Mouse (Mus musculus) stomach, embryonic 14.5 days (tissue): Measurements from ENCODE around the gene Pex10. TPM values are rescaled to one million over a fixed set of nuclear protein-coding genes. Genes with fewer than 3 reads are reported as not detected.

Source experiments
- ATAC-seq: fragments of 200-750 bp; cut with Nextera tagmentation; 2 replicates; pipeline ENCODE4 v1.8.0; 2017; ENCODE audit warnings: low read depth, moderate TSS enrichment; ENCODE audit not compliant: insufficient number of reproducible peaks, insufficient read depth, low FRiP score
- H3K27ac ChIP-seq: fragments of 300-500 bp; sonication (generic); 2 replicates; pipeline ENCODE4 v1.5.1; 2014; ENCODE audit warnings: mild to moderate bottlenecking, low read length, moderate library complexity, mixed read lengths
- H3K27me3 ChIP-seq: fragments of 300-500 bp; sonication (generic); 2 replicates; pipeline ENCODE4 v1.6.1; 2014; ENCODE audit warnings: low read length, control low read depth, mixed read lengths; ENCODE audit not compliant: control insufficient read depth, insufficient read depth
- H3K36me3 ChIP-seq: fragments of 300-500 bp; sonication (generic); 2 replicates; pipeline ENCODE4 v1.6.1; 2014; ENCODE audit warnings: mild to moderate bottlenecking, control low read depth, low read length, moderate library complexity, mixed read lengths; ENCODE audit not compliant: control insufficient read depth, insufficient read depth
- H3K4me1 ChIP-seq: fragments of 300-500 bp; sonication (generic); 2 replicates; pipeline ENCODE4 v1.6.1; 2014; ENCODE audit warnings: low read length, control low read depth, mixed read lengths; ENCODE audit not compliant: control insufficient read depth, insufficient read depth
- H3K4me2 ChIP-seq: fragments of 300-500 bp; sonication (generic); replicated peaks from 2 replicates; pipeline ENCODE4 v1.6.1; 2014; ENCODE audit warnings: low read depth, low read length, control low read depth
- H3K4me3 ChIP-seq: fragments of 300-500 bp; sonication (generic); 2 replicates; pipeline ENCODE4 v1.5.1; 2014; ENCODE audit warnings: low read depth, low read length, control low read depth
- H3K9ac ChIP-seq: fragments of 300-500 bp; sonication (generic); replicated peaks from 2 replicates; pipeline ENCODE4 v1.6.1; 2014; ENCODE audit warnings: low read depth, mild to moderate bottlenecking, control low read depth, low read length, moderate library complexity, mixed read lengths
- H3K9me3 ChIP-seq: fragments of 300-500 bp; sonication (generic); 2 replicates; pipeline ENCODE4 v1.6.1; 2016; ENCODE audit warnings: low read depth, low read length, control low read depth; ENCODE audit not compliant: control insufficient read depth
- WGBS: fragments of 180-500 bp; shearing (Covaris S2); extraction: QIAGEN DNeasy Blood & Tissue Kit; methylation state at CpG from one replicate; pipeline ENCODE4 v1.1.7; 2014; 5-methylcytosine and 5-hydroxymethylcytosine counted together
- polyA plus RNA-seq: library from polyadenylated mRNA; unstranded; fragments of >200 nt; fragmentation: Nextera tagmentation; extraction: Ambion mirVana; gene quantifications from 2 replicates; pipeline ENCODE4 v1.2.1, GENCODE M21; 2014

Gene Pex10
- polyA plus RNA-seq, 1 experiment from 2014 or later: 6.5 TPM

- H3K4me2 ChIP-seq: no peak overlapping the region
- H3K4me3 ChIP-seq: no peak overlapping the region
- no peaks in the 10 kb centered on the region for H3K4me1 ChIP-seq
- no peaks in the 10 kb centered on the region for H3K9me3 ChIP-seq
- WGBS: 53% methylated on average over 5 of the region's 5 CpGs
- no peaks in the 10 kb centered on the region for H3K36me3 ChIP-seq
- no peak overlapping the region for H3K9ac ChIP-seq
- no peaks in the 10 kb centered on the region for H3K27me3 ChIP-seq
- H3K27ac ChIP-seq: no peak overlapping the region
- ATAC-seq: no peak
Measured at GRCm38 (mm10) chr4:155109471-155109870, 42.7 kb downstream of the Pex10 start.

DNA sequence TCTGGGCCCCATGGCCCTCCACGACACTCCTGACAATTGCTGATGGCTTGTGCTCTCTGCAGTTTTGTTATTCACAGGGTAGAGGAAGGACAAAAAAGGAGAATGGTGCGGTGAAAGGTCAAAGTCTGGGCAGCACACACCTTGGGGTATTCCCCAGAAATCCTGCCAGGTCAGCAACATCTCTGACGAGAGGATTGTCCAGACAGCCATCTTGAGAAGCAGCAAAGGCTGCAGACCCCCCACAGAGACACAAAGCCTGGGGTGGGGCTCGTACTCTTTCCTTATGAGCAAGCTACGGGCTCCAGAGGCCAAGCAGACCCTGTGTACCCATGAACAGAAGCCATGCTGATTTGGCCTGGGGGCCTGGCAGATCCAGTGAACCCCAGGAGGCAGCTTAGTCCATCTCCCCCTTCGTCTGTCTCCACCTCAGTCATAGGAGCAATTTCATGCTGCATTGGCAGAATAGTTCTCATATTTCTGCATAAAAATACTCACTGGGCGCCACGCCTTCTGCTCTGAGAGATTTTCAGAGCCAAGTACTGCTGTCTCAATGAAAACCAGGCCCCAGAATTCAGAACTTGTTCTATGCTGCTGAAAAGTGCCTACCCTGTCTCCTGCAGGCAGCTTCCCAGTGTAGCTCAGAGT is 47.1 kb downstream of the Pex10 start:
- H3K4me2 ChIP-seq: no peak overlapping the region
- no peak overlapping the region for H3K4me3 ChIP-seq
- no peaks in the 10 kb centered on the region for H3K27me3 ChIP-seq
- H3K9ac ChIP-seq: no peak overlapping the region
- no peak for ATAC-seq
- H3K4me1 ChIP-seq: 0 out of 2 replicates have a peak, but pooled peaks cover 2% of the 10 kb centered on the region
- no peaks in the 10 kb centered on the region for H3K36me3 ChIP-seq
- H3K27ac ChIP-seq: no peak overlapping the region
- 60% methylated on average over 8 of the region's 8 CpGs for WGBS
- H3K9me3 ChIP-seq: no peaks in the 10 kb centered on the region

DNA sequence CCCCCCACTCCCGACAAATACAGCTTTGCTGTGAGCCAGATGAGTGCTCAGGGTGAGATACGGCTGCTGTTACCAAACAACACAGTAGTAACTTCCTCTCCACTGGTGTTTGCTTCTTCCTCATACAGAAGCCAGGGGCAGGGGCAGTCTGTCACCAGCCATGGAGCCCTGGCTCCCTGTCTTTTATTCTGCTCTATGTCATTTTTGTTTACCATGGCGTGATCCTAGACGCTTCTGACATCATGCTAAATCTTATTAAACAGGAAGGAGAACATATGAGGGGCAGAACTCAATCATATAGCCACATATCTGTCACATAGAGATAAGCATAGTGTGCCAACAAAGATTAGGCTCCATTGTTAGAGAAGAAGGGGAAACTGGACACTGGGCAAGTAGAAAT is 49.8 kb downstream of the Pex10 start:
- Histone ChIP-seq H3K4me1 (0 out of 2 replicates have a peak, but pooled peaks cover 2% of the 10 kb centered on the region), H3K9ac (no peak overlapping the region), H3K27ac (no peak overlapping the region), H3K27me3 (no peaks in the 10 kb centered on the region), H3K9me3 (no peaks in the 10 kb centered on the region), H3K4me2 (no peak overlapping the region), H3K36me3 (no peaks in the 10 kb centered on the region), H3K4me3 (no peak overlapping the region)
- no peak for ATAC-seq
- WGBS: 63% methylated on average over 4 of the region's 4 CpGs

DNA sequence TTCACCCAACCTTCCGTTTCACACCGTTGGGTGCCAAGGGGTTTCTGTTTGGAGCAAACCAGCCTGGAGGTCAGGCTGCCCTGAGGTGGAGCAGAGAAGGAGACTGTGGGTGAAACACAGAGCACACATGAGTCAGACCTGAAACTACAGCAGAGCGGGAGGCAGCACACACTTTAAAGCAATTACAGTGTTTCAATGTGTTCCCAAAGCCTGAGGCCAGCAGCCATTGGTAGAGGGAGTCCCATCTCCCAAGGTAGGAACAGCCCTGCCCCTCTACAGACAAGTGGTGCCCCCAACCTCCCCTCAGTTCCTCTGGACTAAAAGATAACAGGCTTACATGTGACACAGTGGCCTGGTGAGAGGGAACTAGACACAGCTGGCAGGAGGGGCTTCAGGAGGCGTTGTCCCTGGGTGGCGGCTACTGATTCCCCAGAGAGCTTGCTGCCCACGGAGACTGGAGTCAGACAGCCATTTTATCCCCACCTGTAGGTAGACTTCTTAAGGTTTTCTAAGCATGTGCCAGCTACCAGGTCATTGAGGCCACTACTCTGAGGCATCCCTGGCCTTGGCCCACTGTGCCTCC is 50.7 kb downstream of the Pex10 start:
- H3K4me1 ChIP-seq: peaks cover 9% of the 10 kb centered on the region
- H3K9ac ChIP-seq: no peak overlapping the region
- H3K4me3 ChIP-seq: no peak overlapping the region
- no peak overlapping the region for H3K27ac ChIP-seq
- WGBS: 75% methylated on average over 6 of the region's 6 CpGs
- H3K9me3 ChIP-seq: no peaks in the 10 kb centered on the region
- H3K27me3 ChIP-seq: no peaks in the 10 kb centered on the region
- ATAC-seq: no peak
- H3K36me3 ChIP-seq: no peaks in the 10 kb centered on the region
- H3K4me2 ChIP-seq: no peak overlapping the region

- WGBS: 83% methylated on average over 10 of the region's 10 CpGs
- H3K4me2 ChIP-seq: no peak overlapping the region
- H3K9me3 ChIP-seq: no peaks in the 10 kb centered on the region
Measured at GRCm38 (mm10) chr4:155118278-155118677, 51.5 kb downstream of the Pex10 start.

DNA sequence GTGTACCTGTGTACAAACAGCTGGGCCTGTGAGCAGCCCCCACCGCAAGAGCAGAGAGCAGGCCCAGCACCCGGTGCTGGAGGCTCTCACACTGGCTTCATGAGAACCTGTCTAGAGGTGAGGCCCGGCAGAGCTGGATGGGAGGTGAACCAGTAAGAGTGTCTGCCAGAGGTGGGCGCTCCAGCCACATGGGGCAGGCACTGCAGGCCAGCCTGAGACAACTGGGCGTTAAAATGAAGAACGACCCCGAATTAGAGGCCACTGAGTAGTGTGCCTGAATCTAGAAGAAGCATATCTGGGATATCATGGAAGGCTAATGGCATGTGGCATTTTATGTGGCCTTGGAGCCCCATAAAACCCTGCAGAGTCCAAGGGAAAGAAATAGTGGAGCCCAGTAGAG is 53.2 kb downstream of the Pex10 start:
- Histone ChIP-seq H3K9me3 (no peaks in the 10 kb centered on the region), H3K4me1 (peaks cover 19% of the 10 kb centered on the region), H3K36me3 (no peaks in the 10 kb centered on the region), H3K27me3 (no peaks in the 10 kb centered on the region), H3K4me3 (no peak overlapping the region), H3K9ac (no peak overlapping the region), H3K4me2 (no peak overlapping the region), H3K27ac (peak overlapping the region; percentile 79; the same call in 1 of the 2 replicates)
- WGBS: 81% methylated on average over 7 of the region's 7 CpGs
- ATAC-seq: no peak

More at GRCm38 (mm10) chr4:155118278-155118677, 51.5 kb downstream of the Pex10 start:
- H3K4me1 ChIP-seq: peaks cover 14% of the 10 kb centered on the region
- no peaks in the 10 kb centered on the region for H3K36me3 ChIP-seq
- no peaks in the 10 kb centered on the region for H3K27me3 ChIP-seq
- H3K4me3 ChIP-seq: no peak overlapping the region
- ATAC-seq: no peak
- H3K9ac ChIP-seq: no peak overlapping the region
- H3K27ac ChIP-seq: no peak overlapping the region

GRCm38 (mm10) chr4:155120583-155120982 is 53.8 kb downstream of the Pex10 start:
- no peaks in the 10 kb centered on the region for H3K9me3 ChIP-seq
- ATAC-seq: peak; percentile 64
- no peaks in the 10 kb centered on the region for H3K27me3 ChIP-seq
- peak overlapping the region; percentile 79; the same call in 1 of the 2 replicates for H3K27ac ChIP-seq
- no peak overlapping the region for H3K4me2 ChIP-seq
- H3K36me3 ChIP-seq: no peaks in the 10 kb centered on the region
- H3K9ac ChIP-seq: no peak overlapping the region
- H3K4me1 ChIP-seq: peaks cover 17% of the 10 kb centered on the region
- WGBS: 51% methylated on average over 5 of the region's 5 CpGs
- no peak overlapping the region for H3K4me3 ChIP-seq

DNA sequence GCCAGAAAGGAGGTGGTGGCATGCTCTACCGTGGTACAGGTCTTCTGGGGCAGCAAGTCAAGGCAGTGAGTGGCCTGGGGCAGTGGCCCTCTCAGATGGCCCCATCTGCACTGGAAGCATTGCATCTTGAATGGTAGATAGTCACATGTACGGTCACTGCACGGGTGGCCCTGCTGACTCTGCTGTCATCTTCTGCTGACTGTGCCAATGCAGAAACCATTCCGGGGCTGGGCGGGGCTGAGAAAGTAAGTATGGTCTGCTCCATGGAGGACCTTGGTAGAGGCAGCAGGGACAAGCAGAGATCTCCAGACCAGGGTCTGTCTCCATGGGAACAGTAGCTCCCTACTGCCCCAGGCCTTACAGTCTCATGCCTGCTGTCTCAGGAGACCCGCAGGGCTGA is 54.4 kb downstream of the Pex10 start:
- no peak overlapping the region for H3K9ac ChIP-seq
- H3K36me3 ChIP-seq: no peaks in the 10 kb centered on the region
- H3K9me3 ChIP-seq: no peaks in the 10 kb centered on the region
- 78% methylated on average over 6 of the region's 6 CpGs for WGBS
- no peak overlapping the region for H3K4me3 ChIP-seq
- ATAC-seq: no peak
- H3K27me3 ChIP-seq: no peaks in the 10 kb centered on the region
- peak overlapping the region; percentile 79 for H3K27ac ChIP-seq
- H3K4me1 ChIP-seq: peaks cover 17% of the 10 kb centered on the region
- no peak overlapping the region for H3K4me2 ChIP-seq
